Mouse (Mus musculus) c-Kit-negative CD71-positive TER-119-positive erythroid progenitor cells, embryonic 14.5 days (primary cell): ENCODE data around the gene Lipo4.
"Not testable (repeated sequence)": the region's sequence is repeated elsewhere in the genome, so short reads cannot be mapped to it uniquely, and the experiment has no call there.

Experiments
- DNase-seq: peaks from one replicate; pipeline ENCODE4 v3.0.0-alpha.2; 2013; ENCODE audit warnings: low read depth, low spot score

Gene Lipo4

DNA sequence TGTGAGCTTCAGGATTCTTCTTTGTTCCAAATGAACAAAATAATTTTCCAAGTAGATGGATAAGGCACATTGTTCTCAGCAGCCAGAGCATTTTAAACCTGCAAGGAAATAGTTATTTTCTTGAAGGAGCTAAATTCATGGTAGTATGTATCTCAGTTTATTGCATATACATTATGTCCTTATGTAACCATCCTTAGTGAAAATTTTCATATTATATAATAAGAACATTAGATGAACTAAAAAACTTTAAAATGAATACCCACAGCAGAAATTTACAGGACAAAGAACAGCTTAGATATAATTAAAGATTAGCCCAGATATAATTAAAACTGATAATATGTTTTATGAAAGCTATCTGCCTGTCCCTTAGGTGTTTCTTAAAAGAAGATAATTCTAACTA is at the start of gene Lipo4:
Gene Lipo4 (minus strand): TSS at position 101 of the 400 bp plus-strand sequence.
- DNase-seq: no peak

DNA sequence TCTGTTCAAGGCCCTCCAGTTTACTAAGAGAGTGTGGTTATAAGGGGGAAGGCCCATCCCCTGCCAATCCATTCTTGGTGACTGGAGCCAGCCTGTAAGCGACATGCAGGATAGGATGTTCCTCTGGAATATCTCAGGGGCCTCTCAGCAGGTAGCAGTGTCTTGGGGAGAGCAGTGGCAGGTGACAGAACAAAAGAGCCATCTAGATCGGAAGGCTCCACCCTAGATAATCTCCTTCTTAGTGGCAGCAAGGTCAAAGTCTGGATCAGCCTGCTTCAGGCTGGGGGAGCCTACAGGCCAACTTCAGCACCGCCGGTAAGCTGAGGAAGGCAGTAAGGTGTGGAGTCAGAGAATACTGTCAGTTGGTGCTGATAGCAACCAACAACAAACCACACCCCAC is 61.2 kb downstream of the Lipo4 start:
- not testable (repeated sequence) for DNase-seq

DNA sequence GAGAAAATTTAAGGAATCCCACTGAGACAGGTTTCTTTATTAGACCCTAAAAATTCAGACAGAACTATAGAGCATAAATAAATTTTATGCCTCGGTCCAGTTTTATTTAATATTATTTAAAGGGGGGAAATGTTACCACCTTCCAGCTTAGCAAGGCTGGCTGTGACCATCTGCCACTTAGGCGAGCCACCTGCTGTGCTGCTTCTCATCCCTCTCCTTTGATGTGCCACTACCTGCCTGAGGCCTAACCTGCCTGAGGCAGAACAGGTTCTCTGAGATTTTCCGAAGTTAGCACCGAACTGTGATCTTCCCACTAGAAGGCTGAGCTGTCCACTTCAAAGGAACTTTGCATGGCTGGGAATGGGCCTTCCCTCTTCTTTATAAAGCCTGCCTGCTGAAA is 63.9 kb downstream of the Lipo4 start:
- no peak for DNase-seq
